ENCODE assay signal across 8 mouse cellular contexts in genomic region chr17:46856107-46856388, GRCm38 (mm10). TPM values are rescaled to one million over a fixed set of nuclear protein-coding genes. Genes with fewer than 3 reads are reported as not detected.
DNase-seq lines count a peak whose midpoint lies in the region; ATAC-seq and TF ChIP-seq lines count a peak whose summit lies in the region.

No protein-coding gene starts in this region.

- H3K4me1 ChIP-seq in kidney, embryonic 14.5 days (ENCODE audit: control insufficient read depth, insufficient read depth, low read length) = peaks cover 28% of the 10 kb centered on the region
- H3K4me1 ChIP-seq in bone marrow, adult 2 months (ENCODE audit: control insufficient read depth, insufficient read depth, low read length) = peaks cover 3% of the 10 kb centered on the region
- peaks cover 47% of the 10 kb centered on the region for H3K4me1 ChIP-seq in hindbrain, embryonic 13.5 days (replicated peaks)
- peaks cover 47% of the 10 kb centered on the region for H3K4me1 ChIP-seq in midbrain, embryonic 13.5 days (replicated peaks)

- H3K4me2 ChIP-seq in kidney, embryonic 14.5 days (replicated peaks; ENCODE audit: low read depth, low read length) = peak overlapping the region; percentile 47
- peak overlapping the region; percentile 70 for H3K4me2 ChIP-seq in hindbrain, embryonic 13.5 days
- peak overlapping the region; percentile 69 for H3K4me2 ChIP-seq in midbrain, embryonic 13.5 days (replicated peaks)

- no peak for TF ChIP-seq POLR2A in bone marrow, adult 2 months (IDR thresholded peaks at IDR 0.05; ENCODE audit: borderline replicate concordance, control insufficient read depth, low read depth, low read length)

- H3K36me3 ChIP-seq in kidney, embryonic 14.5 days (ENCODE audit: control insufficient read depth, insufficient read depth, low read length) = no peaks in the 10 kb centered on the region
- H3K36me3 ChIP-seq in hindbrain, embryonic 13.5 days = no peaks in the 10 kb centered on the region
- H3K36me3 ChIP-seq in midbrain, embryonic 13.5 days = no peaks in the 10 kb centered on the region

- no peaks in the 10 kb centered on the region for H3K9me3 ChIP-seq in kidney, embryonic 14.5 days (ENCODE audit: control insufficient read depth, low read length)
- H3K9me3 ChIP-seq in hindbrain, embryonic 13.5 days = no peaks in the 10 kb centered on the region
- H3K9me3 ChIP-seq in midbrain, embryonic 13.5 days = no peaks in the 10 kb centered on the region

- H3K27me3 ChIP-seq in kidney, embryonic 14.5 days (ENCODE audit: control insufficient read depth, insufficient read depth, low read length) = no peaks in the 10 kb centered on the region
- H3K27me3 ChIP-seq in hindbrain, embryonic 13.5 days = no peaks in the 10 kb centered on the region
- H3K27me3 ChIP-seq in midbrain, embryonic 13.5 days = no peaks in the 10 kb centered on the region

- WGBS in kidney, embryonic 14.5 days = 9% methylated on average over 4 of the region's 4 CpGs
- WGBS in bone marrow, adult 2 months = 4% methylated on average over 4 of the region's 4 CpGs
- WGBS in hindbrain, embryonic 13.5 days = 13% methylated on average over 4 of the region's 4 CpGs
- 16% methylated on average over 4 of the region's 4 CpGs for WGBS in midbrain, embryonic 13.5 days

- H3K9ac ChIP-seq in kidney, embryonic 14.5 days (ENCODE audit: low read depth, low read length) = peak overlapping the region; percentile 100
- H3K9ac ChIP-seq in hindbrain, embryonic 13.5 days = peak overlapping the region; percentile 100
- H3K9ac ChIP-seq in midbrain, embryonic 13.5 days (replicated peaks) = peak overlapping the region; percentile 100

- no peak for DNase-seq in kidney, postnatal 36 days
- DNase-seq in urinary bladder, postnatal 36 days (ENCODE audit: low spot score in 2 of 2) = no peak
- no peak for DNase-seq in adrenal gland, postnatal 36 days

- peak overlapping the region; percentile 100 for H3K27ac ChIP-seq in kidney, embryonic 14.5 days (ENCODE audit: low read depth, low read length)
- H3K27ac ChIP-seq in bone marrow, adult 2 months (ENCODE audit: control insufficient read depth, insufficient read depth, low read depth, low read length, poor library complexity) = peak overlapping the region; percentile 100
- H3K27ac ChIP-seq in hindbrain, embryonic 13.5 days = peak overlapping the region; percentile 100
- H3K27ac ChIP-seq in midbrain, embryonic 13.5 days = peak overlapping the region; percentile 100

- H3K4me3 ChIP-seq in kidney, embryonic 14.5 days (ENCODE audit: low read length) = peak overlapping the region; percentile 99
- peak overlapping the region; percentile 85 for H3K4me3 ChIP-seq in bone marrow, adult 2 months (replicated peaks; ENCODE audit: control insufficient read depth, low read depth, low read length)
- peak overlapping the region; percentile 94 for H3K4me3 ChIP-seq in hindbrain, embryonic 13.5 days
- H3K4me3 ChIP-seq in midbrain, embryonic 13.5 days (replicated peaks) = peak overlapping the region; percentile 95

- ATAC-seq in kidney, embryonic 14.5 days (ENCODE audit: low FRiP score, low TSS enrichment) = no peak
- no peak for ATAC-seq in hindbrain, embryonic 13.5 days (ENCODE audit: low FRiP score)
- no peak for ATAC-seq in midbrain, embryonic 13.5 days
- no peak for ATAC-seq in megakaryocyte-erythroid progenitor cell, adult 5-6 weeks (replicated peaks; ENCODE audit: low FRiP score, low TSS enrichment, poor library complexity, severe bottlenecking)

- TF ChIP-seq CTCF in bone marrow, adult 2 months (IDR thresholded peaks at IDR 0.05; ENCODE audit: control insufficient read depth, insufficient read depth, low read length) = no peak

RNA-seq across cellular contexts. Expression of gene Bicral, which starts 2.2 kb away (rescaled TPM):
- polyA plus RNA-seq in kidney, embryonic 14.5 days (2014; fragmentation: Nextera tagmentation; extraction: Ambion mirVana) = 2.6 and 5.2 TPM in 2 replicates
- polyA plus RNA-seq in bone marrow, adult 2 months (2011; ENCODE audit: insufficient read depth, insufficient read length, low replicate concordance, missing spikeins) = 3.7 and 16.0 TPM in 2 replicates
- 5.9 and 7.8 TPM in 2 replicates for polyA plus RNA-seq in hindbrain, embryonic 13.5 days (2015; fragmentation: Nextera tagmentation; extraction: Ambion mirVana)
- polyA plus RNA-seq in midbrain, embryonic 13.5 days (2015; fragmentation: Nextera tagmentation; extraction: Ambion mirVana) = 9.4 and 9.6 TPM in 2 replicates
- 24.6 and 28.7 TPM in 2 replicates for total RNA-seq in megakaryocyte-erythroid progenitor cell, adult 5-6 weeks (2014; fragmentation: Nextera tagmentation)
- 10.4 and 16.5 TPM in 2 replicates for total RNA-seq in megakaryocyte-erythroid progenitor cell, adult 5-6 weeks (2017)
- 10 to 100 TPM; 23.0 to 24.3 TPM for total RNA-seq in adrenal gland, postnatal 36 days (2021)

RNA-seq across cellular contexts. Expression of gene Tbcc, which starts 34.4 kb away (rescaled TPM):
- polyA plus RNA-seq in kidney, embryonic 14.5 days (2014; fragmentation: Nextera tagmentation; extraction: Ambion mirVana) = 71.0 and 82.1 TPM in 2 replicates
- polyA plus RNA-seq in bone marrow, adult 2 months (2011; ENCODE audit: insufficient read depth, insufficient read length, low replicate concordance, missing spikeins) = 11.8 and 24.5 TPM in 2 replicates
- polyA plus RNA-seq in hindbrain, embryonic 13.5 days (2015; fragmentation: Nextera tagmentation; extraction: Ambion mirVana) = 58.7 and 63.7 TPM in 2 replicates
- 56.6 and 68.3 TPM in 2 replicates for polyA plus RNA-seq in midbrain, embryonic 13.5 days (2015; fragmentation: Nextera tagmentation; extraction: Ambion mirVana)
- 19.3 and 20.4 TPM in 2 replicates for total RNA-seq in megakaryocyte-erythroid progenitor cell, adult 5-6 weeks (2014; fragmentation: Nextera tagmentation)
- total RNA-seq in megakaryocyte-erythroid progenitor cell, adult 5-6 weeks (2017) = 10.9 and 13.3 TPM in 2 replicates
- total RNA-seq in adrenal gland, postnatal 36 days (2021) = 10 to 100 TPM; 20.9 to 21.9 TPM

RNA-seq across cellular contexts. Expression of gene Prph2, which starts 54.2 kb away (rescaled TPM):
- polyA plus RNA-seq in kidney, embryonic 14.5 days (2014; fragmentation: Nextera tagmentation; extraction: Ambion mirVana) = 0.18 and 0.26 TPM in 2 replicates
- not detected in 2 replicates for polyA plus RNA-seq in bone marrow, adult 2 months (2011; ENCODE audit: insufficient read depth, insufficient read length, low replicate concordance, missing spikeins)
- not detected in 2 replicates for polyA plus RNA-seq in hindbrain, embryonic 13.5 days (2015; fragmentation: Nextera tagmentation; extraction: Ambion mirVana)
- polyA plus RNA-seq in midbrain, embryonic 13.5 days (2015; fragmentation: Nextera tagmentation; extraction: Ambion mirVana) = not detected in 2 replicates
- total RNA-seq in megakaryocyte-erythroid progenitor cell, adult 5-6 weeks (2014; fragmentation: Nextera tagmentation) = not detected in 2 replicates
- total RNA-seq in megakaryocyte-erythroid progenitor cell, adult 5-6 weeks (2017) = not detected in 2 replicates
- not detected for total RNA-seq in adrenal gland, postnatal 36 days (2021)
